Mouse (Mus musculus) cerebellum, adult 9-11 months (tissue): ENCODE data around the gene Oog1.
"Not testable (repeated sequence)": the region's sequence is repeated elsewhere in the genome, so short reads cannot be mapped to it uniquely, and the experiment has no call there.

Source experiments
- DNase-seq: peaks from one replicate; pipeline ENCODE4 v3.0.0; 2022

Gene Oog1

GRCm38 (mm10) chr12:87602388-87602787 lies at the start of gene Oog1:
TSS of gene Oog1 (plus strand) at chr12:87602688.
- not testable (repeated sequence) for DNase-seq

- not testable (repeated sequence) for DNase-seq
Observed at GRCm38 (mm10) chr12:87601388-87601787, 1.1 kb upstream of the Oog1 start.

- not testable (repeated sequence) for DNase-seq
Observed at GRCm38 (mm10) chr12:87618569-87618968, 16.1 kb downstream of the Oog1 start, which contains the start of gene Gm4027. TSS of gene Gm4027 (plus strand) at chr12:87618869.

- not testable (repeated sequence) for DNase-seq
Observed at GRCm38 (mm10) chr12:87644520-87644919, 42.0 kb downstream of the Oog1 start, which contains the start of gene Gm16381. TSS of gene Gm16381 (minus strand) at chr12:87644620.

- not testable (repeated sequence) for DNase-seq
Observed at GRCm38 (mm10) chr12:87652916-87653703, 50.6 kb downstream of the Oog1 start.
